16 mouse cellular contexts compared by ENCODE assay signal in genomic region chr4:134615929-134616625, GRCm38 (mm10).
DNase-seq lines count a peak whose midpoint lies in the region; ATAC-seq lines count a peak whose summit lies in the region.
"Had no signal": no experiment of that assay in that cellular context is flagged by ENCODE, and none has a peak within 500 bp of the region (broad histone marks: within the 10 kb centered on the region; RNA-seq: fewer than 3 reads in every experiment).

No protein-coding gene starts in this region.

- no peak for DNase-seq in hindbrain, embryonic 11.5 days (ENCODE audit: low spot score)
- DNase-seq in neural tube, embryonic 11.5 days (ENCODE audit: low spot score) = peak; percentile 38
- no peak for DNase-seq in neural tube, embryonic 10.5 days (ENCODE audit: extremely low spot score, low spot score)
- DNase-seq in retina, postnatal 1 day = peak; percentile 62
- no peak for DNase-seq in cerebellum, postnatal 10 days
- no peak for DNase-seq in left cerebral cortex, postnatal 14 days (ENCODE audit: low spot score in 2 of 2)
- DNase-seq: adrenal gland, postnatal 36 days; cerebellum, postnatal 36 days; lung, postnatal 4 days; thymus, adult 2 months had no signal

- no peak overlapping the region for H3K4me2 ChIP-seq in hindbrain, embryonic 13.5 days
- no peak overlapping the region for H3K4me2 ChIP-seq in hindbrain, embryonic 11.5 days (replicated peaks; ENCODE audit: low read depth, low read length)
- no peak overlapping the region for H3K4me2 ChIP-seq in neural tube, embryonic 11.5 days (ENCODE audit: low read depth)
- no peak overlapping the region for H3K4me2 ChIP-seq in hindbrain, embryonic 16.5 days (ENCODE audit: low read length)
- H3K4me2 ChIP-seq: liver, embryonic 15.5 days had no signal

- peaks cover 39% of the 10 kb centered on the region for H3K4me1 ChIP-seq in hindbrain, embryonic 13.5 days (replicated peaks)
- peaks cover 3% of the 10 kb centered on the region for H3K4me1 ChIP-seq in hindbrain, embryonic 11.5 days (replicated peaks; ENCODE audit: control insufficient read depth, insufficient read depth, low read length)
- no peaks in the 10 kb centered on the region; the same call in 1 of the 2 replicates for H3K4me1 ChIP-seq in neural tube, embryonic 11.5 days (ENCODE audit: control insufficient read depth, insufficient read depth, low read length)
- H3K4me1 ChIP-seq in hindbrain, embryonic 16.5 days (ENCODE audit: control insufficient read depth, insufficient read depth, low read depth, low read length) = peaks cover 21% of the 10 kb centered on the region

- H3K9me3 ChIP-seq in hindbrain, embryonic 13.5 days = no peaks in the 10 kb centered on the region
- H3K9me3 ChIP-seq in hindbrain, embryonic 11.5 days (ENCODE audit: control insufficient read depth, low read length) = no peaks in the 10 kb centered on the region; the same call in 1 of the 2 replicates
- no peaks in the 10 kb centered on the region for H3K9me3 ChIP-seq in neural tube, embryonic 11.5 days (ENCODE audit: control insufficient read depth, low read length)
- no peaks in the 10 kb centered on the region for H3K9me3 ChIP-seq in hindbrain, embryonic 16.5 days (ENCODE audit: control insufficient read depth, low read length)
- H3K9me3 ChIP-seq: embryonic facial prominence, embryonic 10.5 days; liver, embryonic 15.5 days had no signal

- intact Hi-C loops in left cerebral cortex, postnatal 14 days (cut with DNase I) = no loop called here

- no peak overlapping the region for H3K4me3 ChIP-seq in hindbrain, embryonic 13.5 days
- no peak overlapping the region for H3K4me3 ChIP-seq in hindbrain, embryonic 11.5 days (ENCODE audit: low read depth, low read length)
- H3K4me3 ChIP-seq in neural tube, embryonic 11.5 days (ENCODE audit: low read depth, low read length) = no peak overlapping the region
- no peak overlapping the region for H3K4me3 ChIP-seq in hindbrain, embryonic 16.5 days (ENCODE audit: low read length)
- H3K4me3 ChIP-seq: embryonic facial prominence, embryonic 10.5 days; erythroblast, embryonic 14.5 days; liver, embryonic 15.5 days had no signal

- 0 out of 2 replicates have a peak overlapping the region, but pooled peaks have one; percentile 3 for H3K9ac ChIP-seq in hindbrain, embryonic 13.5 days
- no peak overlapping the region for H3K9ac ChIP-seq in hindbrain, embryonic 11.5 days (ENCODE audit: low read depth, low read length)
- no peak overlapping the region for H3K9ac ChIP-seq in neural tube, embryonic 11.5 days (ENCODE audit: low read length)
- no peak overlapping the region for H3K9ac ChIP-seq in hindbrain, embryonic 16.5 days (ENCODE audit: low read depth, low read length)
- H3K9ac ChIP-seq: liver, embryonic 15.5 days had no signal

- H3K36me3 ChIP-seq in hindbrain, embryonic 13.5 days = no peaks in the 10 kb centered on the region
- H3K36me3 ChIP-seq in hindbrain, embryonic 11.5 days (ENCODE audit: control insufficient read depth, insufficient read depth, low read length) = no peaks in the 10 kb centered on the region
- H3K36me3 ChIP-seq in neural tube, embryonic 11.5 days (ENCODE audit: control insufficient read depth, insufficient read depth, low read length) = no peaks in the 10 kb centered on the region
- H3K36me3 ChIP-seq in hindbrain, embryonic 16.5 days (ENCODE audit: control insufficient read depth, insufficient read depth, low read length) = no peaks in the 10 kb centered on the region
- H3K36me3 ChIP-seq: embryonic facial prominence, embryonic 10.5 days; liver, embryonic 15.5 days had no signal

- H3K27me3 ChIP-seq in hindbrain, embryonic 13.5 days = 0 out of 2 replicates have a peak, but pooled peaks cover under 1% of the 10 kb centered on the region
- 0 out of 2 replicates have a peak, but pooled peaks cover 2% of the 10 kb centered on the region for H3K27me3 ChIP-seq in hindbrain, embryonic 11.5 days (ENCODE audit: control insufficient read depth, insufficient read depth, low read length)
- no peaks in the 10 kb centered on the region for H3K27me3 ChIP-seq in neural tube, embryonic 11.5 days (ENCODE audit: control insufficient read depth, insufficient read depth, low read length)
- H3K27me3 ChIP-seq in hindbrain, embryonic 16.5 days (replicated peaks; ENCODE audit: control insufficient read depth, insufficient read depth, low read length) = no peaks in the 10 kb centered on the region
- H3K27me3 ChIP-seq: liver, embryonic 15.5 days had no signal

- peak overlapping the region; percentile 24; the same call in 1 of the 2 replicates for H3K27ac ChIP-seq in hindbrain, embryonic 13.5 days
- H3K27ac ChIP-seq in hindbrain, embryonic 11.5 days (ENCODE audit: low read depth, low read length) = no peak overlapping the region
- H3K27ac ChIP-seq in neural tube, embryonic 11.5 days (ENCODE audit: low read depth, low read length) = no peak overlapping the region
- no peak overlapping the region; the same call in 1 of the 2 replicates for H3K27ac ChIP-seq in hindbrain, embryonic 16.5 days (ENCODE audit: low read depth, low read length)
- H3K27ac ChIP-seq: embryonic facial prominence, embryonic 10.5 days; liver, embryonic 15.5 days had no signal

- ATAC-seq in hindbrain, embryonic 13.5 days (ENCODE audit: low FRiP score) = peak; percentile 43; the same call in 1 of the 2 replicates
- no peak; the same call in 1 of the 2 replicates for ATAC-seq in hindbrain, embryonic 11.5 days (ENCODE audit: low FRiP score)
- ATAC-seq in neural tube, embryonic 11.5 days (ENCODE audit: insufficient read depth, low FRiP score, low TSS enrichment) = no peak
- peak; percentile 78 for ATAC-seq in hindbrain, embryonic 16.5 days
- ATAC-seq: activated CD4-positive, CD25-positive, alpha-beta regulatory T cell, adult 4 months had no signal

- 62% methylated on average over 15 of the region's 15 CpGs for WGBS in hindbrain, embryonic 13.5 days
- 74% methylated on average over 15 of the region's 15 CpGs for WGBS in hindbrain, embryonic 11.5 days
- 68% methylated on average over 15 of the region's 15 CpGs for WGBS in neural tube, embryonic 11.5 days
- 51% methylated on average over 15 of the region's 15 CpGs for WGBS in hindbrain, embryonic 16.5 days

Comparison
In these comparisons a context has a peak if more than half of its experiments do, and no peak if none do; other contexts are left out.
1. ATAC-seq: peak in hindbrain, embryonic 13.5 days (single experiment) and hindbrain, embryonic 16.5 days (single experiment); none in hindbrain, embryonic 11.5 days (single experiment) and neural tube, embryonic 11.5 days (single experiment).
2. DNase-seq: peak in neural tube, embryonic 11.5 days (single experiment) and retina, postnatal 1 day (single experiment); none in hindbrain, embryonic 11.5 days (single experiment), neural tube, embryonic 10.5 days (single experiment), cerebellum, postnatal 10 days (0 of 2) and left cerebral cortex, postnatal 14 days (0 of 2).